Mouse (Mus musculus): Measurements from ENCODE around the gene Prkag1. TPM values are rescaled to one million over a fixed set of nuclear protein-coding genes. Genes with fewer than 3 reads are reported as not detected.

The Prkag1 gene
- polyA plus RNA-seq, 1 experiment, result 51.0 TPM

GRCm38 (mm10) chr15:98865771-98866170 lies 34.5 kb upstream of the Prkag1 start:
- Histone ChIP-seq H3K4me1 (ENCODE audit: control insufficient read depth, insufficient read depth, low read length) (peaks cover 2% of the 10 kb centered on the region), H3K9ac (ENCODE audit: low read depth, poor library complexity, severe bottlenecking) (no peak overlapping the region), H3K9me3 (replicated peaks; ENCODE audit: control insufficient read depth, insufficient read depth, low read length, poor library complexity, severe bottlenecking) (no peaks in the 10 kb centered on the region), H3K27me3 (ENCODE audit: control insufficient read depth, insufficient read depth, low read length, poor library complexity, severe bottlenecking) (no peaks in the 10 kb centered on the region), H3K36me3 (ENCODE audit: control insufficient read depth, insufficient read depth, low read length, poor library complexity, severe bottlenecking) (peaks cover 52% of the 10 kb centered on the region), H3K27ac (ENCODE audit: insufficient read depth, low read length) (no peak overlapping the region), H3K4me3 (ENCODE audit: low read depth, low read length) (no peak overlapping the region)
- no peak for TF ChIP-seq POLR2A (IDR thresholded peaks at IDR 0.05; ENCODE audit: insufficient read depth, low read length)
- no peak for TF ChIP-seq CTCF (IDR thresholded peaks at IDR 0.05; ENCODE audit: low read depth, low read length)
- no peak for TF ChIP-seq EP300 (IDR thresholded peaks at IDR 0.05; ENCODE audit: insufficient read depth, low read depth, low read length)

DNA sequence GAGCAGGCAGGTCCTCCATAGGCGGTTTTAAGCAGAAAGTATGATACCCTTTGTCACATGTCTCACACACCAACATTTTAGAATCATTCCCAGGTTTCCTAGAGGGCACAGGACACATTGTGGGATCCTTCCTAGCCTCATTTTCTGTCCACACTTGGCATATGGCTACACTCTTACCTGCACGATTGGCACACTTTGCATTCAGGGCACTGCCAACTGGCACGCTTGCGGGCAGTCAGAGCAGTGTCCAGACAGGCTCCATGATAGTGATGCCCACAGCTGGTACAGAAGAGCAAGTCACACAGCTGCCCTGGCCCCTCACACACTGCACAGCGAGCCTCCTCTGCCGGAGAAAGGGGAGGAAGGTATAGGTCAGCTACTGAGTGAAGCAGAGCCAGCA lies 33.6 kb upstream of the Prkag1 start:
- Histone ChIP-seq H3K36me3 (ENCODE audit: control insufficient read depth, insufficient read depth, low read length, poor library complexity, severe bottlenecking) (peaks cover 53% of the 10 kb centered on the region), H3K27me3 (ENCODE audit: control insufficient read depth, insufficient read depth, low read length, poor library complexity, severe bottlenecking) (no peaks in the 10 kb centered on the region), H3K4me3 (ENCODE audit: low read depth, low read length) (no peak overlapping the region), H3K4me1 (ENCODE audit: control insufficient read depth, insufficient read depth, low read length) (peaks cover 2% of the 10 kb centered on the region), H3K9me3 (replicated peaks; ENCODE audit: control insufficient read depth, insufficient read depth, low read length, poor library complexity, severe bottlenecking) (no peaks in the 10 kb centered on the region), H3K9ac (ENCODE audit: low read depth, poor library complexity, severe bottlenecking) (no peak overlapping the region), H3K27ac (ENCODE audit: insufficient read depth, low read length) (no peak overlapping the region)
- TF ChIP-seq EP300 (IDR thresholded peaks at IDR 0.05; ENCODE audit: insufficient read depth, low read depth, low read length), result no peak
- no peak for TF ChIP-seq CTCF (IDR thresholded peaks at IDR 0.05; ENCODE audit: low read depth, low read length)
- TF ChIP-seq POLR2A (IDR thresholded peaks at IDR 0.05; ENCODE audit: insufficient read depth, low read length), result no peak

DNA sequence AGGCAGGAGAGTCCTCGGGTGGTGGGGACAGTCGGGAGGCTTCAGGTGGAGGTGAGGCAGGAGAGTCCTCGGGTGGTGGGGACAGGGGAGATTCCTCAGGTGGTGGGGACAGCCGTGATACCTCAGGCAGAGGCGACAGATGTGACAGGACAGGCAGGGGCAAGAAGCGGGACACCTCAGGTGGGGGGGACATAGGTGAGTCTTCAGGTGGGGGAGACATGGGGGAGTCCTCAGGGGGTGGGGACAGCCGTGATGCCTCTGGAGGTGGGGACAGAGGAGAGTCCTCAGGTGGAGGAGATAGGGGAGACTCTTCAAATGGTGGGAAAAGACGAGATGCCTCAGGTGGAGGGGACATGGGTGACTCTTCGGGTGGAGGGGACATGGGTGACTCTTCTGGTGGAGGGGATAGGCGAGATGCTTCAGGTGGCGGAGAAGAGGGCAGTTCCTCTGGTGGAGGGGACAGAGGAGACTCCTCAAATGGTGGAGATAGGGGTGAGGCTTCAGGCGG lies 32.2 kb upstream of the Prkag1 start:
- peaks cover 53% of the 10 kb centered on the region for H3K36me3 ChIP-seq (ENCODE audit: control insufficient read depth, insufficient read depth, low read length, poor library complexity, severe bottlenecking)
- TF ChIP-seq EP300 (IDR thresholded peaks at IDR 0.05; ENCODE audit: insufficient read depth, low read depth, low read length), result no peak
- TF ChIP-seq CTCF (IDR thresholded peaks at IDR 0.05; ENCODE audit: low read depth, low read length), result no peak
- TF ChIP-seq POLR2A (IDR thresholded peaks at IDR 0.05; ENCODE audit: insufficient read depth, low read length), result no peak
- no peak overlapping the region for H3K27ac ChIP-seq (ENCODE audit: insufficient read depth, low read length)
- no peaks in the 10 kb centered on the region for H3K27me3 ChIP-seq (ENCODE audit: control insufficient read depth, insufficient read depth, low read length, poor library complexity, severe bottlenecking)
- no peaks in the 10 kb centered on the region for H3K9me3 ChIP-seq (replicated peaks; ENCODE audit: control insufficient read depth, insufficient read depth, low read length, poor library complexity, severe bottlenecking)
- H3K4me3 ChIP-seq (ENCODE audit: low read depth, low read length), result no peak overlapping the region
- H3K9ac ChIP-seq (ENCODE audit: low read depth, poor library complexity, severe bottlenecking), result no peak overlapping the region
- peaks cover 2% of the 10 kb centered on the region for H3K4me1 ChIP-seq (ENCODE audit: control insufficient read depth, insufficient read depth, low read length)

GRCm38 (mm10) chr15:98861701-98862410 lies 30.5 kb upstream of the Prkag1 start:
- Histone ChIP-seq H3K27ac (ENCODE audit: insufficient read depth, low read length) (no peak overlapping the region), H3K9me3 (replicated peaks; ENCODE audit: control insufficient read depth, insufficient read depth, low read length, poor library complexity, severe bottlenecking) (no peaks in the 10 kb centered on the region), H3K4me3 (ENCODE audit: low read depth, low read length) (no peak overlapping the region), H3K4me1 (ENCODE audit: control insufficient read depth, insufficient read depth, low read length) (no peaks in the 10 kb centered on the region), H3K27me3 (ENCODE audit: control insufficient read depth, insufficient read depth, low read length, poor library complexity, severe bottlenecking) (no peaks in the 10 kb centered on the region), H3K9ac (ENCODE audit: low read depth, poor library complexity, severe bottlenecking) (no peak overlapping the region), H3K36me3 (ENCODE audit: control insufficient read depth, insufficient read depth, low read length, poor library complexity, severe bottlenecking) (peaks cover 62% of the 10 kb centered on the region)
- TF ChIP-seq EP300 (IDR thresholded peaks at IDR 0.05; ENCODE audit: insufficient read depth, low read depth, low read length) (no peak), CTCF (IDR thresholded peaks at IDR 0.05; ENCODE audit: low read depth, low read length) (no peak), POLR2A (IDR thresholded peaks at IDR 0.05; ENCODE audit: insufficient read depth, low read length) (no peak)

DNA sequence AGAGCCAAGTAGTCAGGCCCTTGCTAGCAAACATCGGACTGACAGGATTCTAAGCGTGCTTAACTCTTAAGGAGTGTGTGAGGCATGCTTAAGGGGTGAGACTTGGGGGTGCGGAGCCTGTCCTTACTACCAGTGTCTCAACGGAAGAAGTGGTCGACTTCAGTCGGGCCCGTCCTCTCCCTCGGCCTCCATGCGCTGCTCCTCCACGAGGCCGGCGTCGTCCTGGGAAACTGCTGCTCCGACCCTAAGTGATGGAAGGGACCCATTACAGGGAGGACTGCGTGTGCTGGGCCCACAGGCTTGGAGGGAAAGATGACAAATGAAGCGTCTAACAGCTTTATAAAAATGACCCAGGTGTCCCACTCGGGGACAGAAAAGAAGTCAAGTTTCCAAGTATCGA lies 29.6 kb upstream of the Prkag1 start:
- H3K9me3 ChIP-seq (replicated peaks; ENCODE audit: control insufficient read depth, insufficient read depth, low read length, poor library complexity, severe bottlenecking), result no peaks in the 10 kb centered on the region
- no peak overlapping the region for H3K9ac ChIP-seq (ENCODE audit: low read depth, poor library complexity, severe bottlenecking)
- H3K4me3 ChIP-seq (ENCODE audit: low read depth, low read length), result no peak overlapping the region
- H3K27ac ChIP-seq (ENCODE audit: insufficient read depth, low read length), result no peak overlapping the region
- no peak for TF ChIP-seq POLR2A (IDR thresholded peaks at IDR 0.05; ENCODE audit: insufficient read depth, low read length)
- no peak for TF ChIP-seq EP300 (IDR thresholded peaks at IDR 0.05; ENCODE audit: insufficient read depth, low read depth, low read length)
- no peak for TF ChIP-seq CTCF (IDR thresholded peaks at IDR 0.05; ENCODE audit: low read depth, low read length)
- no peaks in the 10 kb centered on the region for H3K27me3 ChIP-seq (ENCODE audit: control insufficient read depth, insufficient read depth, low read length, poor library complexity, severe bottlenecking)
- H3K4me1 ChIP-seq (ENCODE audit: control insufficient read depth, insufficient read depth, low read length), result no peaks in the 10 kb centered on the region
- peaks cover 60% of the 10 kb centered on the region for H3K36me3 ChIP-seq (ENCODE audit: control insufficient read depth, insufficient read depth, low read length, poor library complexity, severe bottlenecking)

DNA sequence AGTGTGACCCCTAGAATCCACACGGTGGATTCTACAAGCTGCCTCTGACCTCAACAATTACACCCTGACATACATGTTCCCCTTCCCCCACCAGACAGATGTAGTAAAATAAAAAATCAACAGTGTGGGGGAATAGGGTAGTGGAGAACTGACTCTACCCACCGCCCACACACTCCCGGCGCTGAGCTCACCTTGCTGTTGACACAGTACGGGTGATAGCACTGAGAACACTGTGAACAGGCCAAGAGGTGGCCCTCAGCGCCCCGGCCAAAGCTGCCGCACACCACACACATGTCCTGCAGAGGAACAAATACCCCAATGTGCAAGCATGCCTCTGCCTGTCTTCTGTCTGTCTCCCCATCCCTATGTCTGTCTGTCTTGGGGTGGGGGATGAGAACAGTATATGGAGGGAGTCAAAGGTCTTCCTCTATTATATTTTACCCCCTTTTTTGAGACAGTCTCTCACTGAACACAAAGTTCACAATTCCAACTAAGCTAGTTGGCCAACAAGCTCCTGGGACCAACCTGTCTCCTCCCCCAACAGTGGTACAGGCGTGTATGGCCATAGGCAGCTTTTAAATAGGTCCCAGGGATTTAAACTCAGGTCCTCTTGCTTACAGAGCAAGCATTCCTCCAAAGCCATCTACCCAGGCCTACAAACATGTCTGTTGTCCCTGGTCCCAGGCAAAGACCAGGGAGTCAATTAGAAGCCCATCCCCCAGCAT lies 28.2 kb upstream of the Prkag1 start:
- H3K36me3 ChIP-seq (ENCODE audit: control insufficient read depth, insufficient read depth, low read length, poor library complexity, severe bottlenecking), result peaks cover 56% of the 10 kb centered on the region
- no peaks in the 10 kb centered on the region for H3K27me3 ChIP-seq (ENCODE audit: control insufficient read depth, insufficient read depth, low read length, poor library complexity, severe bottlenecking)
- no peak for TF ChIP-seq CTCF (IDR thresholded peaks at IDR 0.05; ENCODE audit: low read depth, low read length)
- no peak for TF ChIP-seq POLR2A (IDR thresholded peaks at IDR 0.05; ENCODE audit: insufficient read depth, low read length)
- TF ChIP-seq EP300 (IDR thresholded peaks at IDR 0.05; ENCODE audit: insufficient read depth, low read depth, low read length), result no peak
- H3K4me3 ChIP-seq (ENCODE audit: low read depth, low read length), result no peak overlapping the region
- no peak overlapping the region for H3K27ac ChIP-seq (ENCODE audit: insufficient read depth, low read length)
- H3K9me3 ChIP-seq (replicated peaks; ENCODE audit: control insufficient read depth, insufficient read depth, low read length, poor library complexity, severe bottlenecking), result no peaks in the 10 kb centered on the region
- no peak overlapping the region for H3K9ac ChIP-seq (ENCODE audit: low read depth, poor library complexity, severe bottlenecking)
- no peaks in the 10 kb centered on the region for H3K4me1 ChIP-seq (ENCODE audit: control insufficient read depth, insufficient read depth, low read length)
